Mouse (Mus musculus) liver, adult 2 months (tissue): ENCODE measurements around the gene Rap1gap. TPM values are rescaled to one million over a fixed set of nuclear protein-coding genes. Genes with fewer than 3 reads are reported as not detected.
A peak's percentile ranks its signal among the peaks of the same experiment; 100 is the strongest.

Experiments used
- DNase-seq: peaks from one replicate; pipeline ENCODE4 v3.0.0-alpha.2; 2011; ENCODE audit warnings: low read depth, low spot score; ENCODE audit errors: extremely low read depth
- H3K27ac ChIP-seq: fragments of 200-500 bp; replicated peaks from 2 replicates; pipeline ENCODE4 v1.5.1; 2012; ENCODE audit warnings: low read depth, mild to moderate bottlenecking, control low read depth, inconsistent platforms, low read length; ENCODE audit not compliant: insufficient read depth
- H3K27me3 ChIP-seq: fragments of 200-500 bp; 2 replicates; pipeline ENCODE4 v1.6.1; 2012; ENCODE audit warnings: mild to moderate bottlenecking, moderate library complexity, low read length, inconsistent platforms; ENCODE audit not compliant: control insufficient read depth, insufficient read depth
- H3K36me3 ChIP-seq: fragments of 200-500 bp; 2 replicates; pipeline ENCODE4 v1.6.1; 2012; ENCODE audit warnings: low read length, inconsistent platforms; ENCODE audit not compliant: control insufficient read depth, insufficient read depth
- H3K4me1 ChIP-seq: fragments of 200-500 bp; 2 replicates; pipeline ENCODE4 v1.6.1; 2011; ENCODE audit warnings: low read length; ENCODE audit not compliant: control insufficient read depth, insufficient read depth
- H3K4me3 ChIP-seq: fragments of 200-500 bp; 2 replicates; pipeline ENCODE4 v1.5.1; 2011; ENCODE audit warnings: low read depth, mild to moderate bottlenecking, control low read depth, low read length, moderate library complexity; ENCODE audit not compliant: insufficient read depth
- H3K79me2 ChIP-seq: fragments of 200-500 bp; 2 replicates; pipeline ENCODE4 v1.6.1; 2012; ENCODE audit warnings: inconsistent platforms, mild to moderate bottlenecking, low read length, moderate library complexity; ENCODE audit not compliant: control insufficient read depth, insufficient read depth
- H3K9ac ChIP-seq: fragments of 200-500 bp; 2 replicates; pipeline ENCODE4 v1.6.1; 2012; ENCODE audit warnings: low read depth, mild to moderate bottlenecking, control low read depth, inconsistent platforms, low read length
- CTCF ChIP-seq: fragments of 200-500 bp; IDR thresholded peaks from 2 replicates; pipeline ENCODE4 v1.5.1; 2011; ENCODE audit warnings: low read depth, low read length, control low read depth
- POLR2A ChIP-seq: fragments of 200-500 bp; IDR thresholded peaks from 2 replicates; pipeline ENCODE4 v1.6.1; 2011; ENCODE audit warnings: low read length, control low read depth; ENCODE audit not compliant: insufficient read depth; ENCODE audit errors: extremely low read depth
- WGBS: fragments of 180-500 bp; shearing (Covaris S2); methylation state at CpG from one replicate; pipeline ENCODE4 v1.1.7; 2018; 5-methylcytosine and 5-hydroxymethylcytosine counted together
- polyA plus RNA-seq: library from polyadenylated mRNA; depleted of rRNA; stranded (reverse); fragments of >200 nt; gene quantifications from 2 replicates; pipeline ENCODE4 v1.2.3, GENCODE M21; 2012
- total RNA-seq: library from RNA; depleted of rRNA; stranded (reverse); fragments of >200 nt; gene quantifications from 2 replicates; pipeline ENCODE4 v1.2.3, GENCODE M21; 2014

The Rap1gap gene
- total and polyA plus RNA-seq, 2 experiments, result 2.9 to 11.5 TPM

- Histone ChIP-seq H3K79me2 (no peaks in the 10 kb centered on the region), H3K27me3 (no peaks in the 10 kb centered on the region), H3K9ac (no peak overlapping the region), H3K4me3 (no peak overlapping the region), H3K36me3 (no peaks in the 10 kb centered on the region), H3K4me1 (peaks cover 3% of the 10 kb centered on the region), H3K27ac (no peak overlapping the region)
- 86% methylated on average over 8 of the region's 8 CpGs for WGBS
- TF ChIP-seq POLR2A (no peak), CTCF (no peak)
- DNase-seq, result no peak
These were observed 30.8 kb downstream of the Rap1gap start for GRCm38 (mm10) chr4:137695300-137695699.

GRCm38 (mm10) chr4:137695900-137696299, 31.4 kb downstream of the Rap1gap start:
- Histone ChIP-seq H3K9ac (no peak overlapping the region), H3K4me1 (peaks cover 3% of the 10 kb centered on the region), H3K27ac (no peak overlapping the region), H3K79me2 (no peaks in the 10 kb centered on the region), H3K36me3 (no peaks in the 10 kb centered on the region), H3K4me3 (no peak overlapping the region), H3K27me3 (no peaks in the 10 kb centered on the region)
- WGBS, result 14% methylated on average over 4 of the region's 4 CpGs
- peak; percentile 23 for DNase-seq
- TF ChIP-seq POLR2A, result no peak
- no peak for TF ChIP-seq CTCF

- WGBS, result 71% methylated on average over 13 of the region's 13 CpGs
- H3K9ac ChIP-seq, result no peak overlapping the region
These were observed 32.8 kb downstream of the Rap1gap start for GRCm38 (mm10) chr4:137697156-137697885.

GRCm38 (mm10) chr4:137698076-137698985, 33.8 kb downstream of the Rap1gap start:
- 28% methylated on average over 7 of the region's 7 CpGs for WGBS
- Histone ChIP-seq H3K27me3 (no peaks in the 10 kb centered on the region), H3K27ac (no peak overlapping the region), H3K4me1 (peaks cover 6% of the 10 kb centered on the region), H3K36me3 (no peaks in the 10 kb centered on the region), H3K79me2 (no peaks in the 10 kb centered on the region), H3K4me3 (no peak overlapping the region), H3K9ac (no peak overlapping the region; the same call in 1 of the 2 replicates)
- TF ChIP-seq POLR2A, result no peak
- TF ChIP-seq CTCF, result no peak
- DNase-seq, result peak; percentile 77

More at GRCm38 (mm10) chr4:137697156-137697885, 32.8 kb downstream of the Rap1gap start:
- no peak for DNase-seq
- H3K27ac ChIP-seq, result no peak overlapping the region
- no peaks in the 10 kb centered on the region for H3K36me3 ChIP-seq
- H3K4me3 ChIP-seq, result no peak overlapping the region
- H3K27me3 ChIP-seq, result no peaks in the 10 kb centered on the region
- TF ChIP-seq POLR2A, result no peak
- TF ChIP-seq CTCF, result no peak
- no peaks in the 10 kb centered on the region for H3K79me2 ChIP-seq
- H3K4me1 ChIP-seq, result peaks cover 6% of the 10 kb centered on the region

GRCm38 (mm10) chr4:137699264-137700211, 35.0 kb downstream of the Rap1gap start:
- H3K9ac ChIP-seq, result no peak overlapping the region
- no peaks in the 10 kb centered on the region for H3K27me3 ChIP-seq
- H3K36me3 ChIP-seq, result no peaks in the 10 kb centered on the region
- H3K4me3 ChIP-seq, result no peak overlapping the region
- TF ChIP-seq CTCF (no peak), POLR2A (no peak)
- no peaks in the 10 kb centered on the region for H3K79me2 ChIP-seq
- peak; percentile 43 for DNase-seq
- WGBS, result 50% methylated on average over 21 of the region's 21 CpGs
- peaks cover 6% of the 10 kb centered on the region for H3K4me1 ChIP-seq
- no peak overlapping the region for H3K27ac ChIP-seq
